Mouse (Mus musculus) adrenal gland, postnatal 14 days (tissue): ENCODE data around the gene Mrs2. TPM values are rescaled to one million over a fixed set of nuclear protein-coding genes. Genes with fewer than 3 reads are reported as not detected.

Experiments
- total RNA-seq: library from RNA; stranded (reverse); gene quantifications from 2 replicates; pipeline ENCODE4 v1.2.3, GENCODE M21; 2021

Gene Mrs2
- total RNA-seq, 1 experiment from 2014 or later = 59.0 TPM

Other genes starting within 250 kb of the Mrs2 start
- 168 and 171 TPM in 2 replicates for gene BC005537, start 218.7 kb downstream of the Mrs2 start, total RNA-seq
- 135 and 157 TPM in 2 replicates for gene Acot13, start 188.8 kb downstream of the Mrs2 start, total RNA-seq
- 24.3 and 26.0 TPM in 2 replicates for gene Tdp2, start 188.7 kb downstream of the Mrs2 start, total RNA-seq
- gene D130043K22Rik, start 175.2 kb downstream of the Mrs2 start, total RNA-seq = 0.83 and 1.3 TPM in 2 replicates
- gene Aldh5a1, start 82.7 kb downstream of the Mrs2 start, total RNA-seq = 13.6 and 18.5 TPM in 2 replicates
- 5.1 and 13.5 TPM in 2 replicates for gene Gpld1, start 77.2 kb downstream of the Mrs2 start, total RNA-seq
- gene Dcdc2a, start 35.6 kb upstream of the Mrs2 start, total RNA-seq = 0.04 and 0.33 TPM in 2 replicates